Mouse (Mus musculus) embryonic fibroblast, embryonic 13.5 days (primary cell): Measurements from ENCODE around the gene Hist1h2ae.

Source experiments
- CTCF ChIP-seq: IDR thresholded peaks from 2 replicates; pipeline ENCODE4 v1.5.1; 2011; ENCODE audit warnings: mild to moderate bottlenecking, control low read depth, low read length, moderate library complexity, borderline replicate concordance; ENCODE audit not compliant: insufficient read depth
- POLR2A ChIP-seq: IDR thresholded peaks from 2 replicates; pipeline ENCODE4 v1.6.1; 2011; ENCODE audit warnings: low read depth, mild to moderate bottlenecking, control low read depth, low read length, moderate library complexity

DNA sequence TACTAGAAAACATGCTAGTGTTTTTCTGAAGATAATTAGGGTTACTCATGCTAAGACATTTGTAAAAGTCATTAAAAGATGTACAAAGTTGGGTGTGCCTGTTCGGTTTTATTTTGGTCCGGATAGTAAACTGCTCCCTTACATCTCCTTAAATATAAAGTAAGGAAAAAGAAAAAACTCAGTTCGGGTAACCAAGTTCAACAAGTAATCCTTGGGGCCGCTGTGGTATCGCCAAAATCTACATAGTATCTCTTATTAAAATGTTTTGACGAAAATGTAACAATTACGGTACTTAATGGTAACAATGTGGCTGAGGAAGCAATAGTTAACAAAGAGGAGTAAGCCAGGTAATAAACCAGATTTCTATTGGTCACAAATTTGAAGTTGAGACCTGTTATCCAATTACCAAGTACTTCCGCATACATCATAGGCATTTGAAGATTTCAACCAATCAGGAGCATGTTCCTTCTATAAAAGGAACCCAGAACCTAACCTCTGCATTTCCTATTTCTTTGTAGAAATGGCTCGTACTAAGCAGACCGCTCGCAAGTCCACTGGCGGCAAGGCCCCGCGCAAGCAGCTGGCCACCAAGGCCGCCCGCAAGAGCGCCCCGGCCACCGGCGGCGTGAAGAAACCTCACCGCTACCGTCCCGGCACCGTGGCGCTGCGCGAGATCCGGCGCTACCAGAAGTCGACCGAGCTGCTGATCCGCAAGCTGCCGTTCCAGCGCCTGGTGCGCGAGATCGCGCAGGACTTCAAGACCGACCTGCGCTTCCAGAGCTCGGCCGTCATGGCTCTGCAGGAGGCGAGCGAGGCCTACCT lies 26.8 kb downstream of the Hist1h2ae start, which contains the start of gene Hist1h3f:
- TF ChIP-seq CTCF (no peak), POLR2A (peak; percentile 96)
